Mouse (Mus musculus) olfactory bulb, adult 2 months (tissue): Measurements from ENCODE around the gene Map2k7.

ENCODE experiments used
- CTCF ChIP-seq: fragments of 200-500 bp; IDR thresholded peaks from 2 replicates; pipeline ENCODE4 v1.5.1; 2012; ENCODE audit warnings: low read depth, mild to moderate bottlenecking, low read length, moderate library complexity; ENCODE audit not compliant: insufficient read depth
- POLR2A ChIP-seq: fragments of 200-500 bp; IDR thresholded peaks from 2 replicates; pipeline ENCODE4 v1.6.1; 2012; ENCODE audit warnings: mild to moderate bottlenecking, low read depth, low read length, moderate library complexity; ENCODE audit not compliant: insufficient read depth

DNA sequence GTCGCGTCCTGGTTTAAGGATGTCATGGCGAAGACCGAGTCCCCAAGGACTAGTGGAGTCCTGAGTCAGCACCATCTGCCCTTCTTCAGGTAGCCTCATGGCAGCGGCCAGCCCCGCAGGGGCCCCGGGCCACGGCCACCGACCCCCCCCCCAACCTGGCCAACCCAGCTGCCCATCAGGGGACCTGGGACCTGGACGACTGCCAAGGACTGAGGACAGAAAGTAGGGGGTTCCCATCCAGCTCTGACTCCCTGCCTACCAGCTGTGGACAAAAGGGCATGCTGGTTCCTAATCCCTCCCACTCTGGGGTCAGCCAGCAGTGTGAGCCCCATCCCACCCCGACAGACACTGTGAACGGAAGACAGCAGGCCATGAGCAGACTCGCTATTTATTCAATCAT, 7.2 kb downstream of the Map2k7 start:
- TF ChIP-seq CTCF (no peak), POLR2A (no peak)
